Mouse (Mus musculus) embryonic facial prominence, embryonic 14.5 days (tissue): ENCODE results near the gene Ccdc110. TPM values are rescaled to one million over a fixed set of nuclear protein-coding genes. Genes with fewer than 3 reads are reported as not detected.

Experiments used
- polyA plus RNA-seq: library from polyadenylated mRNA; unstranded; fragments of >200 nt; fragmentation: Nextera tagmentation; extraction: Ambion mirVana; gene quantifications from 2 replicates; pipeline ENCODE4 v1.2.1, GENCODE M21; 2014

The Ccdc110 gene
- polyA plus RNA-seq, 1 experiment from 2014 or later: not detected

Other genes with a start within 250 kb of the Ccdc110 start
- 86.6 and 105 TPM in 2 replicates for gene Pdlim3, start 49.2 kb upstream of the Ccdc110 start, polyA plus RNA-seq
- gene 1700029J07Rik, start 40.6 kb downstream of the Ccdc110 start, polyA plus RNA-seq: 4.6 and 4.8 TPM in 2 replicates
- gene Ufsp2, start 40.9 kb downstream of the Ccdc110 start, polyA plus RNA-seq: 80.6 and 84.1 TPM in 2 replicates
- 0.35 and 1.1 TPM in 2 replicates for gene Lrp2bp, start 64.7 kb downstream of the Ccdc110 start, polyA plus RNA-seq
- gene Ankrd37, start 71.1 kb downstream of the Ccdc110 start, polyA plus RNA-seq: 17.9 and 19.2 TPM in 2 replicates
- 22.9 and 26.0 TPM in 2 replicates for gene Cfap97, start 217.2 kb downstream of the Ccdc110 start, polyA plus RNA-seq
- gene Snx25, start 217.5 kb downstream of the Ccdc110 start, polyA plus RNA-seq: 9.6 and 9.8 TPM in 2 replicates